Mouse (Mus musculus): ENCODE measurements around the gene Olfr382. TPM values are rescaled to one million over a fixed set of nuclear protein-coding genes. Genes with fewer than 3 reads are reported as not detected.
"Not testable (repeated sequence)": the region's sequence is repeated elsewhere in the genome, so short reads cannot be mapped to it uniquely, and the experiment has no call there.

The Olfr382 gene
- not detected in 2 replicates for polyA plus RNA-seq (2014; fragmentation: Nextera tagmentation; extraction: Ambion mirVana)

- Histone ChIP-seq H3K27me3 (ENCODE audit: control insufficient read depth, insufficient read depth, low read length) (no peaks in the 10 kb centered on the region), H3K4me2 (ENCODE audit: low read length) (no peak within 1 kb of the TSS), H3K4me3 (ENCODE audit: control insufficient read depth in 1 of 2, insufficient read depth in 1 of 2, low read depth in 1 of 2, low read length in 2 of 2) (no peak within 1 kb of the TSS), H3K27ac (replicated peaks in 1 of 2; ENCODE audit: control insufficient read depth in 1 of 2, insufficient read depth in 1 of 2, low read depth in 2 of 2, low read length in 2 of 2) (no peak within 1 kb of the TSS), H3K9me3 (ENCODE audit: control insufficient read depth, low read length) (no peaks in the 10 kb centered on the region), H3K36me3 (ENCODE audit: control insufficient read depth, insufficient read depth, low read length) (no peaks in the 10 kb centered on the region), H3K9ac (ENCODE audit: low read length) (no peak within 1 kb of the TSS), H3K4me1 (ENCODE audit: control insufficient read depth in 2 of 2, insufficient read depth in 2 of 2, low read length in 2 of 2) (no peaks in the 10 kb centered on the region)
- ATAC-seq (ENCODE audit: insufficient number of reproducible peaks, insufficient read depth, low FRiP score, low read depth) = no peak
Observed at GRCm38 (mm10) chr11:73517097-73517496, at the start of gene Olfr382. Gene Olfr382, minus strand, starts transcription at chr11:73517197.

GRCm38 (mm10) chr11:73528971-73529370 lies 12.0 kb upstream of the Olfr382 start:
- ATAC-seq (ENCODE audit: insufficient number of reproducible peaks, insufficient read depth, low FRiP score, low read depth); H3K4me1 ChIP-seq (ENCODE audit: control insufficient read depth in 2 of 2, insufficient read depth in 2 of 2, low read length in 2 of 2); H3K4me3 ChIP-seq (ENCODE audit: control insufficient read depth in 1 of 2, insufficient read depth in 1 of 2, low read depth in 1 of 2, low read length in 2 of 2); H3K27ac ChIP-seq (replicated peaks in 1 of 2; ENCODE audit: control insufficient read depth in 1 of 2, insufficient read depth in 1 of 2, low read depth in 2 of 2, low read length in 2 of 2); H3K36me3 ChIP-seq (ENCODE audit: control insufficient read depth, insufficient read depth, low read length); H3K4me2 ChIP-seq (ENCODE audit: low read length); H3K9me3 ChIP-seq (ENCODE audit: control insufficient read depth, low read length); H3K9ac ChIP-seq (ENCODE audit: low read length); H3K27me3 ChIP-seq (ENCODE audit: control insufficient read depth, insufficient read depth, low read length): not testable (repeated sequence)
- WGBS = 79% methylated on average over 1 of the region's 1 CpGs

- Histone ChIP-seq H3K4me1 (ENCODE audit: control insufficient read depth in 2 of 2, insufficient read depth in 2 of 2, low read length in 2 of 2) (no peaks in the 10 kb centered on the region), H3K36me3 (ENCODE audit: control insufficient read depth, insufficient read depth, low read length) (no peaks in the 10 kb centered on the region), H3K9ac (ENCODE audit: low read length) (no peak within 1 kb of the TSS), H3K4me2 (ENCODE audit: low read length) (no peak within 1 kb of the TSS), H3K4me3 (ENCODE audit: control insufficient read depth in 1 of 2, insufficient read depth in 1 of 2, low read depth in 1 of 2, low read length in 2 of 2) (no peak within 1 kb of the TSS), H3K9me3 (ENCODE audit: control insufficient read depth, low read length) (no peaks in the 10 kb centered on the region), H3K27me3 (ENCODE audit: control insufficient read depth, insufficient read depth, low read length) (no peaks in the 10 kb centered on the region), H3K27ac (replicated peaks in 1 of 2; ENCODE audit: control insufficient read depth in 1 of 2, insufficient read depth in 1 of 2, low read depth in 2 of 2, low read length in 2 of 2) (no peak within 1 kb of the TSS)
- ATAC-seq (ENCODE audit: insufficient number of reproducible peaks, insufficient read depth, low FRiP score, low read depth) = no peak
Observed at GRCm38 (mm10) chr11:73491503-73491902, 25.5 kb downstream of the Olfr382 start, which contains the start of gene Olfr381. Gene Olfr381, minus strand, starts transcription at chr11:73491603.

Other genes starting within 250 kb of the Olfr382 start
- 0.04 and 0.15 TPM in 2 replicates for gene Trpv3, start 249.8 kb downstream of the Olfr382 start, polyA plus RNA-seq (2014; fragmentation: Nextera tagmentation; extraction: Ambion mirVana)
- gene Aspa, start 187.6 kb downstream of the Olfr382 start, polyA plus RNA-seq (2014; fragmentation: Nextera tagmentation; extraction: Ambion mirVana) = 0.14 TPM in 1 of 2 replicates, not detected in the other
- gene Gm49340, start 187.5 kb downstream of the Olfr382 start, polyA plus RNA-seq (2014; fragmentation: Nextera tagmentation; extraction: Ambion mirVana) = not detected in 2 replicates
- not detected in 2 replicates for gene Spata22, start 187.5 kb downstream of the Olfr382 start, polyA plus RNA-seq (2014; fragmentation: Nextera tagmentation; extraction: Ambion mirVana)
- not detected in 2 replicates for gene Olfr20, start 166.4 kb downstream of the Olfr382 start, polyA plus RNA-seq (2014; fragmentation: Nextera tagmentation; extraction: Ambion mirVana)
- not detected in 2 replicates for gene Olfr376, start 146.0 kb downstream of the Olfr382 start, polyA plus RNA-seq (2014; fragmentation: Nextera tagmentation; extraction: Ambion mirVana)
- gene Olfr1, start 117.6 kb downstream of the Olfr382 start, polyA plus RNA-seq (2014; fragmentation: Nextera tagmentation; extraction: Ambion mirVana) = not detected in 2 replicates
- not detected in 2 replicates for gene Olfr378, start 88.7 kb downstream of the Olfr382 start, polyA plus RNA-seq (2014; fragmentation: Nextera tagmentation; extraction: Ambion mirVana)
- gene Olfr380, start 59.7 kb downstream of the Olfr382 start, polyA plus RNA-seq (2014; fragmentation: Nextera tagmentation; extraction: Ambion mirVana) = not detected in 2 replicates
- gene Olfr381, start 25.6 kb downstream of the Olfr382 start, polyA plus RNA-seq (2014; fragmentation: Nextera tagmentation; extraction: Ambion mirVana) = not detected in 2 replicates
- gene Olfr385, start 75.8 kb upstream of the Olfr382 start, polyA plus RNA-seq (2014; fragmentation: Nextera tagmentation; extraction: Ambion mirVana) = not detected in 2 replicates
- not detected in 2 replicates for gene Olfr384, start 81.4 kb upstream of the Olfr382 start, polyA plus RNA-seq (2014; fragmentation: Nextera tagmentation; extraction: Ambion mirVana)
- gene Zfp735, start 171.6 kb upstream of the Olfr382 start, polyA plus RNA-seq (2014; fragmentation: Nextera tagmentation; extraction: Ambion mirVana) = not detected in 2 replicates